Mouse (Mus musculus) MEL (cell line): Measurements from ENCODE around the gene Rab14. TPM values are rescaled to one million over a fixed set of nuclear protein-coding genes. Genes with fewer than 3 reads are reported as not detected.

ENCODE experiments used
- DNase-seq: peaks from one replicate; pipeline ENCODE4 v3.0.0; 2011; ENCODE audit warnings: low read depth, low spot score
- H3K27ac ChIP-seq: 2 replicates; pipeline ENCODE4 v1.5.1; 2012; ENCODE audit warnings: low read depth, mild to moderate bottlenecking, control low read depth, low read length, moderate library complexity; ENCODE audit not compliant: control insufficient read depth
- H3K27me3 ChIP-seq, 2 experiments: fragments of 150-350 bp in 1 of 2; sonication (generic) in 1 of 2; 2 replicates each; pipeline ENCODE4 v1.6.1; 2012; ENCODE audit warnings: low read length in 2 of 2, mild to moderate bottlenecking in 2 of 2, improper control_type of control experiment in 1 of 2, moderate library complexity in 1 of 2; ENCODE audit not compliant: insufficient read depth in 2 of 2, control insufficient read depth in 1 of 2
- H3K36me3 ChIP-seq, 2 experiments: 2 replicates each; pipeline ENCODE4 v1.6.1; 2012 to 2014; ENCODE audit warnings: low read length in 2 of 2, improper control_type of control experiment in 1 of 2, inconsistent platforms in 1 of 2, mild to moderate bottlenecking in 1 of 2; ENCODE audit not compliant: insufficient read depth in 2 of 2, control insufficient read depth in 1 of 2
- H3K4me1 ChIP-seq, 2 experiments: fragments of 150-350 bp in 1 of 2; sonication (generic) in 1 of 2; 2 replicates each; pipeline ENCODE4 v1.6.1; 2012; ENCODE audit warnings: low read length in 2 of 2, improper control_type of control experiment in 1 of 2, mild to moderate bottlenecking in 1 of 2; ENCODE audit not compliant: insufficient read depth in 2 of 2, control insufficient read depth in 1 of 2
- H3K4me3 ChIP-seq, 2 experiments: fragments of 150-350 bp in 1 of 2; sonication (generic) in 1 of 2; 2 replicates each; pipeline ENCODE4 v1.5.1; 2012; ENCODE audit warnings: low read depth in 2 of 2, low read length in 2 of 2, mild to moderate bottlenecking in 2 of 2, moderate library complexity in 2 of 2, control low read depth in 1 of 2, improper control_type of control experiment in 1 of 2; ENCODE audit not compliant: control insufficient read depth in 1 of 2, insufficient read depth in 1 of 2
- H3K79me2 ChIP-seq: 2 replicates; pipeline ENCODE4 v1.6.1; 2012; ENCODE audit warnings: mild to moderate bottlenecking, low read length, moderate library complexity; ENCODE audit not compliant: control insufficient read depth, poor library complexity, insufficient read depth
- H3K9ac ChIP-seq: 2 replicates; pipeline ENCODE4 v1.6.1; 2012; ENCODE audit warnings: low read depth, mild to moderate bottlenecking, control low read depth, low read length, moderate library complexity; ENCODE audit not compliant: control insufficient read depth, poor library complexity, severe bottlenecking
- H3K9me3 ChIP-seq: fragments of 150-350 bp; sonication (generic); replicated peaks from 2 replicates; pipeline ENCODE4 v1.6.1; 2012; ENCODE audit warnings: mild to moderate bottlenecking, low read length, improper control_type of control experiment, moderate library complexity; ENCODE audit not compliant: insufficient read depth
- BHLHE40 ChIP-seq: IDR thresholded peaks from 2 replicates; pipeline ENCODE4 v1.6.1; 2012; ENCODE audit warnings: low read depth, mild to moderate bottlenecking, inconsistent platforms, low read length, improper control_type of control experiment, borderline replicate concordance
- CHD1 ChIP-seq: IDR thresholded peaks from 2 replicates; pipeline ENCODE4 v1.6.1; 2012; ENCODE audit warnings: low read depth, mild to moderate bottlenecking, inconsistent platforms, low read length, improper control_type of control experiment
- CHD2 ChIP-seq: IDR thresholded peaks from 2 replicates; pipeline ENCODE4 v1.6.1; 2011; ENCODE audit warnings: low read length, improper control_type of control experiment
- CTCF ChIP-seq, 3 experiments: IDR thresholded peaks in 2 of 3; conservative IDR thresholded peaks in 1 of 3; 2 replicates each; pipeline ENCODE4 v1.5.1; 2011 to 2012; ENCODE audit warnings: low read length in 3 of 3, low read depth in 2 of 3, mild to moderate bottlenecking in 2 of 3, improper control_type of control experiment in 1 of 3, inconsistent platforms in 1 of 3, mixed read lengths in 1 of 3, moderate library complexity in 1 of 3; ENCODE audit not compliant: control insufficient read depth in 1 of 3, insufficient read depth in 1 of 3, poor library complexity in 1 of 3, severe bottlenecking in 1 of 3
- E2F4 ChIP-seq: IDR thresholded peaks from 2 replicates; pipeline ENCODE4 v1.6.1; 2011; ENCODE audit warnings: low read depth, low read length, improper control_type of control experiment, borderline replicate concordance
- ELF1 ChIP-seq: IDR thresholded peaks from 2 replicates; pipeline ENCODE4 v1.6.1; 2014; ENCODE audit warnings: low read depth, mild to moderate bottlenecking, inconsistent platforms, low read length, improper control_type of control experiment, moderate library complexity
- EP300 ChIP-seq, 2 experiments: IDR thresholded peaks; 2 replicates each; pipeline ENCODE4 v1.6.1; 2011; ENCODE audit warnings: improper control_type of control experiment in 2 of 2, low read length in 2 of 2, low read depth in 1 of 2, mild to moderate bottlenecking in 1 of 2
- ETS1 ChIP-seq: IDR thresholded peaks from 2 replicates; pipeline ENCODE4 v1.6.1; 2012; ENCODE audit warnings: low read depth, mild to moderate bottlenecking, inconsistent platforms, low read length, improper control_type of control experiment, moderate library complexity
- GATA1 ChIP-seq: IDR thresholded peaks from 2 replicates; pipeline ENCODE4 v1.6.1; 2011; ENCODE audit warnings: low read depth, low read length, improper control_type of control experiment
- HCFC1 ChIP-seq: IDR thresholded peaks from 2 replicates; pipeline ENCODE4 v1.6.1; 2012; ENCODE audit warnings: low read depth, mild to moderate bottlenecking, inconsistent platforms, low read length, improper control_type of control experiment, moderate library complexity
- JUND ChIP-seq: IDR thresholded peaks from 2 replicates; pipeline ENCODE4 v1.6.1; 2011; ENCODE audit warnings: low read depth, mild to moderate bottlenecking, improper control_type of control experiment, low read length
- KAT2A ChIP-seq: conservative IDR thresholded peaks from 2 replicates; pipeline ENCODE4 v1.6.1; 2012; ENCODE audit warnings: low read depth, low read length, improper control_type of control experiment, inconsistent platforms
- MAFK ChIP-seq: IDR thresholded peaks from 2 replicates; pipeline ENCODE4 v1.6.1; 2011; ENCODE audit warnings: low read depth, mild to moderate bottlenecking, low read length, improper control_type of control experiment, borderline replicate concordance
- MAX ChIP-seq: IDR thresholded peaks from 2 replicates; pipeline ENCODE4 v1.6.1; 2011; ENCODE audit warnings: low read length, improper control_type of control experiment
- MAZ ChIP-seq: IDR thresholded peaks from 2 replicates; pipeline ENCODE4 v1.6.1; 2012; ENCODE audit warnings: low read depth, mild to moderate bottlenecking, inconsistent platforms, low read length, improper control_type of control experiment
- MEF2A ChIP-seq: IDR thresholded peaks from 2 replicates; pipeline ENCODE4 v1.6.1; 2014; ENCODE audit warnings: low read depth, mild to moderate bottlenecking, inconsistent platforms, low read length, improper control_type of control experiment; ENCODE audit not compliant: poor library complexity, insufficient replicate concordance, severe bottlenecking; ENCODE audit errors: extremely low read depth
- MXI1 ChIP-seq: IDR thresholded peaks from 2 replicates; pipeline ENCODE4 v1.6.1; 2011; ENCODE audit warnings: mild to moderate bottlenecking, low read depth, low read length, improper control_type of control experiment
- MYC ChIP-seq: IDR thresholded peaks from 2 replicates; pipeline ENCODE4 v1.6.1; 2011; ENCODE audit warnings: low read depth, mild to moderate bottlenecking, low read length, improper control_type of control experiment, moderate library complexity
- POLR2A ChIP-seq, 2 experiments: IDR thresholded peaks; 2 replicates each; pipeline ENCODE4 v1.6.1; 2011 to 2012; ENCODE audit warnings: low read length in 2 of 2, mild to moderate bottlenecking in 2 of 2, control low read depth in 1 of 2, improper control_type of control experiment in 1 of 2, low read depth in 1 of 2, moderate library complexity in 1 of 2; ENCODE audit not compliant: control insufficient read depth in 1 of 2, insufficient read depth in 1 of 2, poor library complexity in 1 of 2
- POLR2AphosphoS2 ChIP-seq: IDR thresholded peaks from 2 replicates; pipeline ENCODE4 v1.6.1; 2011; ENCODE audit warnings: low read length, improper control_type of control experiment
- POLR2AphosphoS5 ChIP-seq: IDR thresholded peaks from 2 replicates; pipeline ENCODE4 v1.6.1; 2012; ENCODE audit warnings: low read depth, borderline replicate concordance, mild to moderate bottlenecking, inconsistent platforms, low read length, moderate library complexity, mixed read lengths
- RAD21 ChIP-seq: IDR thresholded peaks from 2 replicates; pipeline ENCODE4 v1.6.1; 2011; ENCODE audit warnings: mild to moderate bottlenecking, low read depth, low read length, improper control_type of control experiment
- RCOR1 ChIP-seq: IDR thresholded peaks from 2 replicates; pipeline ENCODE4 v1.6.1; 2012; ENCODE audit warnings: low read depth, mild to moderate bottlenecking, inconsistent platforms, low read length, improper control_type of control experiment
- SIN3A ChIP-seq: IDR thresholded peaks from 2 replicates; pipeline ENCODE4 v1.6.1; 2012; ENCODE audit warnings: low read length, improper control_type of control experiment, inconsistent platforms
- TAL1 ChIP-seq: IDR thresholded peaks from 2 replicates; pipeline ENCODE4 v1.6.1; 2012; ENCODE audit warnings: mild to moderate bottlenecking, inconsistent platforms, low read length, moderate library complexity, mixed read lengths
- UBTF ChIP-seq: IDR thresholded peaks from 2 replicates; pipeline ENCODE4 v1.6.1; 2012; ENCODE audit warnings: low read depth, mild to moderate bottlenecking, inconsistent platforms, low read length, improper control_type of control experiment, moderate library complexity, borderline replicate concordance; ENCODE audit not compliant: insufficient read depth
- USF1 ChIP-seq: IDR thresholded peaks from 2 replicates; pipeline ENCODE4 v1.6.1; 2014; ENCODE audit warnings: low read depth, mild to moderate bottlenecking, inconsistent platforms, low read length, improper control_type of control experiment, moderate library complexity
- ZC3H11A ChIP-seq: IDR thresholded peaks from 2 replicates; pipeline ENCODE4 v1.6.1; 2012; ENCODE audit warnings: low read depth, mild to moderate bottlenecking, inconsistent platforms, low read length, improper control_type of control experiment
- ZMIZ1 ChIP-seq: IDR thresholded peaks from 2 replicates; pipeline ENCODE4 v1.6.1; 2012; ENCODE audit warnings: low read depth, mild to moderate bottlenecking, inconsistent platforms, low read length, improper control_type of control experiment, moderate library complexity
- polyA plus RNA-seq, 2 experiments: library from polyadenylated mRNA; stranded (reverse) in 1 of 2; unstranded in 1 of 2; fragments of >175 nt in 1 of 2; fragments of >200 nt in 1 of 2; gene quantifications; 2 replicates each; pipeline versions ENCODE4 v1.2.1 to v1.2.4; 2012; ENCODE audit warnings: low replicate concordance in 2 of 2, low read depth in 1 of 2; ENCODE audit not compliant: insufficient read length in 2 of 2, insufficient read depth in 1 of 2, missing spikeins in 1 of 2
- total RNA-seq: library from RNA; depleted of rRNA; stranded (reverse); fragments of 300-350 nt; gene quantifications from 2 replicates; pipeline ENCODE4 v1.2.3, GENCODE M21; 2012

Gene Rab14
- total and polyA plus RNA-seq, 3 experiments: 28.1 to 81.6 (median 78.1) TPM

- H3K36me3 ChIP-seq: peaks cover 0 to 5% of the 10 kb centered on the region in 2 experiments; a peak in 2 of 4 replicates
- TF ChIP-seq POLR2AphosphoS5 (no peak), MAX (no peak), CTCF (IDR thresholded peaks at IDR 0.05 in 2 of 3, conservative IDR thresholded peaks at IDR 0.05 in 1 of 3; ENCODE audit: control insufficient read depth in 1 of 3, insufficient read depth in 1 of 3, low read depth in 2 of 3, low read length in 3 of 3, poor library complexity in 1 of 3, severe bottlenecking in 1 of 3) (no peak), ETS1 (no peak), BHLHE40 (no peak), ZMIZ1 (no peak), TAL1 (no peak), CHD1 (no peak), UBTF (no peak), RAD21 (no peak), USF1 (no peak), GATA1 (no peak), MEF2A (no peak), MAZ (no peak), POLR2A (IDR thresholded peaks at IDR 0.05; ENCODE audit: control insufficient read depth in 1 of 2, insufficient read depth in 1 of 2, low read depth in 1 of 2, low read length in 2 of 2, poor library complexity in 1 of 2) (no peak), JUND (no peak), KAT2A (no peak), SIN3A (no peak), MXI1 (no peak), ZC3H11A (no peak)
- TF ChIP-seq, all 39 proteins: peak for 0
- H3K4me1 ChIP-seq: no peaks in the 10 kb centered on the region
- H3K79me2 ChIP-seq: no peaks in the 10 kb centered on the region
- DNase-seq: no peak
- H3K27me3 ChIP-seq: no peaks in the 10 kb centered on the region
- no peak overlapping the region for H3K4me3 ChIP-seq
- no peak overlapping the region for H3K27ac ChIP-seq
- H3K9me3 ChIP-seq: no peaks in the 10 kb centered on the region
- no peak overlapping the region for H3K9ac ChIP-seq
Measured at GRCm38 (mm10) chr2:35153179-35153578, 47.7 kb downstream of the Rab14 start.

- no peak for TF ChIP-seq CHD2
- no peak for TF ChIP-seq MYC
- TF ChIP-seq E2F4: no peak
- no peak for TF ChIP-seq MEF2A
- TF ChIP-seq ZC3H11A: no peak
- TF ChIP-seq HCFC1: no peak
- TF ChIP-seq USF1: no peak
- no peak for TF ChIP-seq POLR2AphosphoS2
- TF ChIP-seq BHLHE40: no peak
- no peak for TF ChIP-seq POLR2AphosphoS5
- no peak for TF ChIP-seq JUND
- no peak for TF ChIP-seq ZMIZ1
- no peak for TF ChIP-seq MAFK
- no peak for TF ChIP-seq CHD1
- no peak for TF ChIP-seq ELF1
- no peak for TF ChIP-seq MXI1
- TF ChIP-seq EP300 (IDR thresholded peaks at IDR 0.05; ENCODE audit: low read depth in 1 of 2, low read length in 2 of 2): no peak
- no peak for TF ChIP-seq MAX
- no peak for TF ChIP-seq RCOR1
- H3K36me3 ChIP-seq: peaks cover 0 to 2% of the 10 kb centered on the region in 2 experiments; a peak in 2 of 4 replicates
Measured at GRCm38 (mm10) chr2:35151303-35151882, 49.5 kb downstream of the Rab14 start.

More at GRCm38 (mm10) chr2:35151303-35151882, 49.5 kb downstream of the Rab14 start:
- DNase-seq: no peak
- Histone ChIP-seq H3K4me1 (no peaks in the 10 kb centered on the region), H3K9me3 (no peaks in the 10 kb centered on the region), H3K4me3 (no peak overlapping the region), H3K27me3 (no peaks in the 10 kb centered on the region), H3K9ac (no peak overlapping the region), H3K79me2 (no peaks in the 10 kb centered on the region), H3K27ac (no peak overlapping the region)
